Mouse (Mus musculus) embryonic facial prominence, embryonic 14.5 days (tissue): ENCODE measurements around the gene Sh2d5. TPM values are rescaled to one million over a fixed set of nuclear protein-coding genes. Genes with fewer than 3 reads are reported as not detected.

Source experiments
- ATAC-seq: fragments of 200-750 bp; cut with Nextera tagmentation; 2 replicates; pipeline ENCODE4 v1.8.0; 2017; ENCODE audit warnings: low read depth, moderate number of reproducible peaks, moderate TSS enrichment
- DNase-seq: peaks from one replicate; pipeline ENCODE4 v3.0.0-alpha.2; 2015; ENCODE audit warnings: low spot score
- H3K27ac ChIP-seq: fragments of 300-500 bp; sonication (generic); replicated peaks from 2 replicates; pipeline ENCODE4 v1.5.1; 2014; ENCODE audit warnings: low read depth, mild to moderate bottlenecking, low read length, moderate library complexity
- H3K27me3 ChIP-seq: fragments of 300-500 bp; sonication (generic); replicated peaks from 2 replicates; pipeline ENCODE4 v1.6.1; 2014; ENCODE audit warnings: low read length; ENCODE audit not compliant: control insufficient read depth, insufficient read depth
- H3K36me3 ChIP-seq: fragments of 300-500 bp; sonication (generic); 2 replicates; pipeline ENCODE4 v1.6.1; 2014; ENCODE audit warnings: low read length, mixed read lengths; ENCODE audit not compliant: control insufficient read depth, insufficient read depth
- H3K4me1 ChIP-seq: fragments of 300-500 bp; sonication (generic); 2 replicates; pipeline ENCODE4 v1.6.1; 2014; ENCODE audit warnings: antibody characterized with exemption, low read length; ENCODE audit not compliant: control insufficient read depth, insufficient read depth
- H3K4me2 ChIP-seq: fragments of 300-500 bp; sonication (generic); 2 replicates; pipeline ENCODE4 v1.6.1; 2014; ENCODE audit warnings: low read depth, mild to moderate bottlenecking, low read length, moderate library complexity, mixed read lengths
- H3K4me3 ChIP-seq: fragments of 300-500 bp; sonication (generic); 2 replicates; pipeline ENCODE4 v1.5.1; 2014; ENCODE audit warnings: low read depth, mild to moderate bottlenecking, low read length
- H3K9ac ChIP-seq: fragments of 300-500 bp; sonication (generic); 2 replicates; pipeline ENCODE4 v1.6.1; 2014; ENCODE audit warnings: low read depth, mild to moderate bottlenecking, low read length, moderate library complexity, mixed read lengths
- H3K9me3 ChIP-seq: fragments of 300-500 bp; sonication (generic); 2 replicates; pipeline ENCODE4 v1.6.1; 2016; ENCODE audit warnings: low read length; ENCODE audit not compliant: control insufficient read depth
- WGBS: fragments of 180-500 bp; shearing (Covaris S2); extraction: QIAGEN DNeasy Blood & Tissue Kit; methylation state at CpG from one replicate; pipeline ENCODE4 v1.1.7; 2014; 5-methylcytosine and 5-hydroxymethylcytosine counted together
- polyA plus RNA-seq: library from polyadenylated mRNA; unstranded; fragments of >200 nt; fragmentation: Nextera tagmentation; extraction: Ambion mirVana; gene quantifications from 2 replicates; pipeline ENCODE4 v1.2.1, GENCODE M21; 2014

Sh2d5 gene
- polyA plus RNA-seq, 1 experiment from 2014 or later = 0.35 TPM

GRCm38 (mm10) chr4:138217441-138217840 is 32.8 kb upstream of the Sh2d5 start:
- whole genome bisulfite sequencing = under 1% methylated on average over 25 of the region's 36 CpGs

DNA sequence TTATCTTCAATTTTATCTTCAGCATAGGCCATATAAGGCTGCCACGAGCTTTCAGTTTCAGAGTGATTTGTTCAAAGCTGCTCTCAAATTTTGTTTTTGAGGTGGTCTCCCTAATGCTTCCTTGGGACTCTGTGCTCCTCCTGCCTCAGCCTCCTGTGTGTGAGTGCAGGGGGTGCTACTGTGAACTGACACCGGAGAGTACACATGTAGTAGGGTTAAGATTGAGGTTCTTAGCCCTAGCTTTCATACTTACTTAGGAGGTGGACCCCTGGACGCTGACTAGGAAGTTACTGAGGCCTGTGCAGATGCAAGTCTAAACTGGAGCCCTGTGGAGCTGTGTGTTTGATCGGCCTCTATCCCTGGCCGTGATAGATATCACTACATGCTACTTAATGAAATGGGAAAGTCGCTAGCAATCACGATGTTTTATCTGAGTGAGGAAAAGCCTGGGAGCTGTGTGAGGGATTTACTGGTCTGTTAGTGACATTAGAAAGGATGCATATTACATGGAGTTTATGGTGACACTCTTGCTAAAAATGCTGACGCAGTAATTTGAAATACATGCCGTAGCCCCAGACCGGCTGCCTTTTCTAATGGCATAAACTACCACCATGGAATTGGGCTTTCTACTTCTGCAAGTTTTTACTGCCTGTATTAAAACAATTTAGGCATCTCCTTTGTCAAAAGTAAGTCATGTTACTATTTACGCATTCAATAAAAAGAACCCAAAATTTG is 32.1 kb upstream of the Sh2d5 start:
- 82% methylated on average over 11 of the region's 11 CpGs for WGBS
- Histone ChIP-seq H3K36me3 (peaks cover 25% of the 10 kb centered on the region), H3K4me1 (peaks cover 19% of the 10 kb centered on the region), H3K27me3 (no peaks in the 10 kb centered on the region), H3K9ac (peak overlapping the region; percentile 99), H3K27ac (peak overlapping the region; percentile 89), H3K4me3 (peak overlapping the region; percentile 98), H3K9me3 (no peaks in the 10 kb centered on the region), H3K4me2 (peak overlapping the region; percentile 83)
- DNase-seq = no peak
- ATAC-seq = no peak

More at GRCm38 (mm10) chr4:138217441-138217840, 32.8 kb upstream of the Sh2d5 start:
- Histone ChIP-seq H3K4me3 (peak overlapping the region; percentile 98), H3K9me3 (no peaks in the 10 kb centered on the region), H3K27ac (peak overlapping the region; percentile 89), H3K4me1 (peaks cover 19% of the 10 kb centered on the region), H3K4me2 (peak overlapping the region; percentile 83), H3K27me3 (no peaks in the 10 kb centered on the region), H3K9ac (peak overlapping the region; percentile 99), H3K36me3 (peaks cover 19% of the 10 kb centered on the region)
- DNase-seq (no peak), ATAC-seq (peak; percentile 7; the same call in 1 of the 2 replicates)

DNA sequence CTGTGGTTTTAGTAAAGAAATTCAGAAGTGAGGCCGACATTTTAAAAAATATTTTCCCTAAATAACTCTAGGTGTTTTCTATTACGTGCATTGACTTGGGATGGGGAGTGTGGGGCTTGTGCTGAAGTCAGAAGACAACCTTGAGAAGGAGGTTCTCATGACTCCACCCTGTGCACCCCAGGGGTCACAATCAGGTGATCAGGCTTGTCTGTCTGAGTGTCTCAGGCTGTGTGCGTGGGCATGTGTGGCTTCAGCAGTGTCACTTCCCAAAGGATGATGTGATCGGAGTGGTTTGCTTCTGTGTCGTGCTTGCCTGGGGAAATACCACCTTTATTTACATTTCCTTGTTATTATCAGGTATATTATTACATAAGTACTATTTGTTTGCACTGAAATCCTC is 30.9 kb upstream of the Sh2d5 start:
- 78% methylated on average over 5 of the region's 5 CpGs for WGBS
- no peak for ATAC-seq
- 0 out of 2 replicates have a peak overlapping the region, but pooled peaks have one; percentile 22 for H3K9ac ChIP-seq
- no peaks in the 10 kb centered on the region for H3K27me3 ChIP-seq
- H3K4me1 ChIP-seq = peaks cover 19% of the 10 kb centered on the region
- H3K4me3 ChIP-seq = no peak overlapping the region
- H3K36me3 ChIP-seq = peaks cover 37% of the 10 kb centered on the region
- H3K4me2 ChIP-seq = no peak overlapping the region
- no peaks in the 10 kb centered on the region for H3K9me3 ChIP-seq
- no peak overlapping the region for H3K27ac ChIP-seq
- DNase-seq = no peak

- no peaks in the 10 kb centered on the region for H3K27me3 ChIP-seq
- no peak overlapping the region for H3K9ac ChIP-seq
- no peak overlapping the region for H3K4me3 ChIP-seq
- H3K9me3 ChIP-seq = no peaks in the 10 kb centered on the region
- H3K36me3 ChIP-seq = peaks cover 51% of the 10 kb centered on the region
- 84% methylated on average over 7 of the region's 7 CpGs for WGBS
- H3K4me2 ChIP-seq = no peak overlapping the region
- ATAC-seq (no peak), DNase-seq (no peak)
- H3K4me1 ChIP-seq = peaks cover 15% of the 10 kb centered on the region
- H3K27ac ChIP-seq = no peak overlapping the region
Measured at GRCm38 (mm10) chr4:138220761-138221160, 29.4 kb upstream of the Sh2d5 start.

GRCm38 (mm10) chr4:138221406-138221805 is 28.8 kb upstream of the Sh2d5 start:
- Histone ChIP-seq H3K4me1 (peaks cover 14% of the 10 kb centered on the region), H3K4me3 (no peak overlapping the region), H3K27ac (no peak overlapping the region), H3K36me3 (peaks cover 57% of the 10 kb centered on the region), H3K27me3 (no peaks in the 10 kb centered on the region), H3K9me3 (no peaks in the 10 kb centered on the region), H3K4me2 (no peak overlapping the region), H3K9ac (no peak overlapping the region)
- 88% methylated on average over 5 of the region's 5 CpGs for WGBS
- no peak for DNase-seq
- no peak for ATAC-seq

DNA sequence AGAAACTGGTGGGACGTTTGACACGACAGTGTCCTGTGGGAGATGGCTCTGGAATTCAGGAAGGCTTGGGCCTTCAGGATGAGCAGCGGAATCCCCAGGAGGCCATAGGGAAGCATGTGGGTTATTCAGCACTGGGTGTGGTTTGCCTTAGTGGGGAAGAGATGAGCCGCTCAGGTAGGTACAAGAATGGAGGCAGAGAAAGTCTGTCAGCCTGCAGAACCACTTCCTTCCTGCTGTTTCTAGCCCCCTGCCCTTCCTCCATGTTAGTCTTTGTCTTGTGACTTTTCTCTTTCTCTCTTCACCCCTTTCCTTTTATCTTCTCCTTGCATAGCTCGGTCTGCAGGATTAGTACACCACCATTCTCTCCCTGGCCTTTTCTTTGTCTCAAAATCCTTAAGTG is 27.8 kb upstream of the Sh2d5 start:
- Histone ChIP-seq H3K4me3 (no peak overlapping the region), H3K4me1 (peaks cover 14% of the 10 kb centered on the region), H3K36me3 (peaks cover 66% of the 10 kb centered on the region), H3K9me3 (no peaks in the 10 kb centered on the region), H3K27ac (no peak overlapping the region), H3K4me2 (no peak overlapping the region), H3K27me3 (no peaks in the 10 kb centered on the region), H3K9ac (no peak overlapping the region)
- ATAC-seq = no peak
- DNase-seq = no peak
- WGBS = 79% methylated on average over 5 of the region's 5 CpGs

DNA sequence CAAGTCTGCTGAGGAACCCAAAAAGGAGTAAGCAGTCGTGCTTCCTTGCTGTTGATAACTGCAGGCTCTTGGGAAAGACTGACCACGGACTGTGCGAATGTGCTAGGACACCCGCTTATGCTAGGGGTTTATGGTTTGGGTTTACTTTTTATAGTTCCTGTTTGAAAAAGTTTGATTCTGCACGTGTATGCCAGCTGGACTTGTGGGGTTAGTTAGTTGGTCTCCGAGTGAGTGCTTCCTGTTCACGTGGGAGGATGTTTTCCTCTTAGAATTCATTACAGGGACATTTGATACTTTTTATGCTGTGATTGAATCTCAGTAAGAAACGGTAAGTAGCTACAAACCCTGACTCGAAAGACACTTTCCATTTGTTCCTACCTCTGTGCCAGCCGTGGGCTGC is 26.6 kb upstream of the Sh2d5 start:
- ATAC-seq = no peak
- Histone ChIP-seq H3K4me2 (no peak overlapping the region), H3K27me3 (no peaks in the 10 kb centered on the region), H3K9me3 (no peaks in the 10 kb centered on the region), H3K36me3 (peaks cover 75% of the 10 kb centered on the region), H3K9ac (no peak overlapping the region), H3K4me3 (no peak overlapping the region), H3K4me1 (peaks cover 5% of the 10 kb centered on the region), H3K27ac (no peak overlapping the region)
- no peak for DNase-seq
- 71% methylated on average over 10 of the region's 10 CpGs for WGBS

GRCm38 (mm10) chr4:138246756-138247665 is 3.2 kb upstream of the Sh2d5 start:
- 76% methylated on average over 27 of the region's 27 CpGs for WGBS
- peaks cover 60% of the 10 kb centered on the region for H3K36me3 ChIP-seq
- no peak overlapping the region for H3K4me3 ChIP-seq
- DNase-seq (no peak), ATAC-seq (no peak)
- no peak overlapping the region for H3K27ac ChIP-seq
- no peak overlapping the region for H3K4me2 ChIP-seq
- H3K4me1 ChIP-seq = peaks cover 25% of the 10 kb centered on the region
- H3K27me3 ChIP-seq = peaks cover 27% of the 10 kb centered on the region
- H3K9me3 ChIP-seq = no peaks in the 10 kb centered on the region
- H3K9ac ChIP-seq = no peak overlapping the region
